Mouse (Mus musculus): Measurements from ENCODE around the gene Nrap.

The Nrap gene

GRCm38 (mm10) chr19:56396669-56397621, 7.1 kb upstream of the Nrap start, which contains the start of gene Casp7:
Casp7 (plus strand) TSS chr19:56397129.
- in situ Hi-C loops (cut with MboI, MseI), result no loop called here

- in situ Hi-C loops (cut with MboI, MseI), result no loop called here
These were observed 6.4 kb upstream of the Nrap start for GRCm38 (mm10) chr19:56396227-56396626.

GRCm38 (mm10) chr19:56395183-56395935, 5.5 kb upstream of the Nrap start:
- in situ Hi-C loops (cut with MboI, MseI), result no loop called here

- in situ Hi-C loops (cut with MboI, MseI), result no loop called here
These were observed 3.6 kb upstream of the Nrap start for GRCm38 (mm10) chr19:56393311-56393866.

- in situ Hi-C loops (cut with MboI, MseI), result no loop called here
These were observed 1.6 kb upstream of the Nrap start for GRCm38 (mm10) chr19:56391307-56392046.

GRCm38 (mm10) chr19:56389176-56389575, 661 bp downstream of the Nrap start:
- in situ Hi-C loops (cut with MboI, MseI), result no loop called here

- in situ Hi-C loops (cut with MboI, MseI), result no loop called here
These were observed 2.0 kb downstream of the Nrap start for GRCm38 (mm10) chr19:56387726-56388302.

GRCm38 (mm10) chr19:56386095-56386494, 3.7 kb downstream of the Nrap start:
- in situ Hi-C loops (cut with MboI, MseI), result no loop called here

- in situ Hi-C loops (cut with MboI, MseI), result no loop called here
These were observed 4.3 kb downstream of the Nrap start for GRCm38 (mm10) chr19:56385546-56385945.

GRCm38 (mm10) chr19:56381407-56381806, 8.4 kb downstream of the Nrap start:
- in situ Hi-C loops (cut with MboI, MseI), result no loop called here

- in situ Hi-C loops (cut with MboI, MseI), result no loop called here
These were observed 9.5 kb downstream of the Nrap start for GRCm38 (mm10) chr19:56380341-56380740.

GRCm38 (mm10) chr19:56378554-56379172, 11.2 kb downstream of the Nrap start:
- in situ Hi-C loops (cut with MboI, MseI), result loop anchor here (10.0 kb wide), 1 partner anchor 64 kb away; no protein-coding TSS in a partner anchor

- in situ Hi-C loops (cut with MboI, MseI), result loop anchor here (10.0 kb wide), 1 partner anchor 63 kb away; no protein-coding TSS in a partner anchor
These were observed 11.8 kb downstream of the Nrap start for GRCm38 (mm10) chr19:56378007-56378406.

- in situ Hi-C loops (cut with MboI, MseI), result loop anchor here (10.0 kb wide), 1 partner anchor 59 kb away; no protein-coding TSS in a partner anchor
These were observed 15.8 kb downstream of the Nrap start for GRCm38 (mm10) chr19:56374011-56374410.

GRCm38 (mm10) chr19:56373246-56373645, 16.6 kb downstream of the Nrap start:
- in situ Hi-C loops (cut with MboI, MseI), result loop anchor here (10.0 kb wide), 1 partner anchor 58 kb away; no protein-coding TSS in a partner anchor

- in situ Hi-C loops (cut with MboI, MseI), result loop anchor here (10.0 kb wide), 1 partner anchor 57 kb away; no protein-coding TSS in a partner anchor
These were observed 17.6 kb downstream of the Nrap start for GRCm38 (mm10) chr19:56372226-56372625.

GRCm38 (mm10) chr19:56370389-56371150, 19.3 kb downstream of the Nrap start:
- in situ Hi-C loops (cut with MboI, MseI), result loop anchor here (10.0 kb wide), 1 partner anchor 56 kb away; no protein-coding TSS in a partner anchor

GRCm38 (mm10) chr19:56368912-56369311, 20.9 kb downstream of the Nrap start:
- in situ Hi-C loops (cut with MboI, MseI), result loop anchor here (10.0 kb wide), 1 partner anchor 644 kb away; no protein-coding TSS in a partner anchor

GRCm38 (mm10) chr19:56367778-56368177, 22.1 kb downstream of the Nrap start:
- in situ Hi-C loops (cut with MboI, MseI), result loop anchor here (10.0 kb wide), 1 partner anchor 643 kb away; no protein-coding TSS in a partner anchor
